Mouse (Mus musculus) c-Kit-positive CD71-positive TER-119-positive erythroid progenitor cells, embryonic 14.5 days (primary cell): ENCODE results near the gene Gbf1.
"Not testable (repeated sequence)": the region's sequence is repeated elsewhere in the genome, so short reads cannot be mapped to it uniquely, and the experiment has no call there.

Source experiments
- DNase-seq: peaks from one replicate; pipeline ENCODE4 v3.0.0-alpha.2; 2013; ENCODE audit warnings: low spot score

The Gbf1 gene

DNA sequence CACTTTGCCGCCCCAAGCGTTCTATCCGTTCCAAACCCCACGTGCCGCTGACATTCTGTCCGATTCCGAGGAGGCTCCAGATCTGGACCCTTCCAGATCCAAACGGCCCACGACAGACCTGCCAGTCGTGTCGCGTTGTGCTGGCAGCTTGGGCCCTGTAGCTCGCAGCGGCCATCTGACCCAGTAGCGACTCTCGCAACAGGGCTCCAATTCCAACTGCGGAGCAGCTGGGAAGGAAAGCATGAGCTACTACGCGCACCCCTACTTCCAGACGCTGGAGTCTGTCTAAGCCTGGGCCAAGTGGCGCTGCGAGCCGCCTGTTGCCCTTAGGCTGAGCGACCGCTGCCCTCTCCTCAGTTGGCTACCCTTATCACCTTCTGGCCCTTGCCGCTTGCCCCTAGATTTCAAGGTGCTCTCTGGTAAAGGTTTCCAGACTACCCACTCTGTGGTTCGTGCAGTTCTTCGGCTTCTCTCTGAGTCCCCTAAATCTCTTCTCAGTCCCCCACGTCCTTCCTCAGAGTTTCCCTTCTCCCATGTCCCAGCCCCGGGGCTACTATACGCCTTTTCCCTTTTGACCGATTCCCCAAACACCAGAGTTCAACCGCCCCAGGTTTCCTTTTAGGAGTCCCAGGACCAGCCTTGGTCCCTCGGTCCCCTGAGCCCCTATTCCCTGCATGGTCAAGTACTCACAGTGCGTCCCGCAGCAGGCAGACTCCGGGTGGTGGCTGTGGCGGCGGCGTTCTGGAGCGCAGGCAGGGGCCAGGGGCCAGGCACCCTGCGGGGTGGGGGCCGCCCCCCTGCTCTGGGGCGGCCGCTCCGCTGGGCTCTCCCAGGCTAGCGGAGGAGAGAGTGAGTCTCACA is 4.6 kb upstream of the Gbf1 start, which contains the start of gene Pitx3:
Gene Pitx3, minus strand, starts transcription at position 816 of the 861 bp plus-strand sequence.
- no peak for DNase-seq

DNA sequence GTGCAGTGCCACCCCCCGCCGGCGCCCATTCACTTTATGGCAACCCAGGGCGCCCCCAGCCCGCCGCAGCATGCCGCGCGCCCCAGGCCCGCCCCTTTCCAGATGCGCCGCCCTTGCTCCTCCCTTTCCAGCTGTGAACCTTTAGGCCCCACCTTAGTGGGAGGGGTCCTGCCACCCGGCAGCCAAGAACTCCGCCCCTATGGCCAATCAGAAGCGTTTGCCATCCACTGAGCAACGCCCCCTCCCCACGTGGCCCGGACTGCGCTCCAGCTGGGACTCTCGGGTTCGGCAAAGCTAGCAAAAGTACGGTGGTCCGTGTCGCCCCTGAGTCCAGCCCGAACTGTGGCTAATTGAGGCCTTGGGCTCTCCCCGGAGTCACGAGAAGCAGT is 3.9 kb upstream of the Gbf1 start:
- DNase-seq = peak; percentile 81

DNA sequence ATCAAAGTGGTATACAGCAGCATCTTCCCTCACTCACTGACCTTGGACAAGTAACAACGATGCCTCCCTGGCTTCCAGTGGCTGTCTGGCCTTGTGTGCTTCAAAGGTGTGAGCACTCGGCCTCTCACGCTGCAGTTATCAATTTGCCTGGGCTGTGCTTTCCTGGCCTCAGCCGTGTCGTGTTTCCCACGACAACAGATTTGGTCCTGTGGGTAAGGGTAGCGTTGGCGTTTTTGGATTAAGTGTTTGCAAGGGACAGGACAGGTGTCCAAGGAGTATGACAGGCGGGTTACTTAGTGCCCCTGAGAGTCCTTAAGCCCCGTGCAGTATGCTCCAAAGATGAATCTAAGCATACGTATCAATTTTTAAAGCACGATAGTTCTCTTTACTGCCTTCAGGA is 3.2 kb upstream of the Gbf1 start:
- no peak for DNase-seq

DNA sequence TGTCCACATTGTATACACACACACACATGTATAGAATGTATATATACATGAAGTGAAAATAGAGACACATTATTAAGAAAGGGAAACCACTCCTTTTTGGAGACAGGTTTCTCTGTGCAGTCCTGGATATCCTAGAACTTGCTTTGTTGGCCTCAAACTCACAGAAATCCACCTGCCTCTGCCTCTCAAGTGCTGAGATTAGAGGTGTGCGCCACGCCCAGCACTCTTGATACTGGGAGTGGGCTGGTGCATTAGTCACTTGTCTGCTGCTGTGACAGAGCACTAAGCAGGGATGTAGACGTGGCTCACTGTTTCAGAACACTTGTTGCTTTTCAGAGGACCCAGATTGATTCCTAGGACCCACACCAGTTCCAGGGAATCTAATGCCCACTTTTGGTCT is 13.6 kb downstream of the Gbf1 start:
- DNase-seq = no peak

DNA sequence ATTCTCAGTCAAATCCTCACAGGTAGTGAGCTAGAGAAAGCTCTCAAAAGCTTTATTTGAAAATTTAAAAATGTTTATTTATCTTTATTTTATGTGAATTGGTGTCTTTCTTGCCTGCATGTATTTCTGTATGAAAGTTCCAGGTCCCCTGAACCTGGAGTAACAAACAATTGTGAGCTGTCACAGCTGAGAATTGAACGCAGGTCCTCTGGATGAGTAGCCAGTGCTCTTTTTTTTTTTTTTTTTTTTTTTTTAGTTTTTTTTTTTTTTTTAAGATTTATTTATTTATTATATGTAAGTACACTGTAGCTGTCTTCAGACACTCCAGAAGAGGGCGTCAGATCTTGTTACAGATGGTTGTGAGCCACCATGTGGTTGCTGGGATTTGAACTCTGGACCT is 14.9 kb downstream of the Gbf1 start:
- not testable (repeated sequence) for DNase-seq

DNA sequence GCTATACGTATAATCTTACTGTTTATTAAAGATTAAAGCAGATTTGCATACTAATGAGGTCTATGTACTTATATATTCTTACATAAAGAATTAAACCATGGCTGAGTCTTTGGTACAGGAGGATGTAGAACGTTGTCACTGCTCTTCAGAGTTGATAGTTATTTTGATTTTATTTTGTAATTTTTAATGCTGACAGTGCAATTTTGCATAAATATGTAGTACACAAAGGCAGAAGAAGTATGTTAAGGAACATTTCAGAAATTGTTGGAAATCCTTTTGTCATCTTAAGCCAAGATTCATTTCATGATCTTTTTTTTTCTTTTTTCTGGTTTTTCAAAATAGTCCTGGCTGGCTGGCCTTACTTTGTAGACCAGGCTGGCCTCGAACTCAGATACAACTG is 17.1 kb downstream of the Gbf1 start:
- no peak for DNase-seq

DNA sequence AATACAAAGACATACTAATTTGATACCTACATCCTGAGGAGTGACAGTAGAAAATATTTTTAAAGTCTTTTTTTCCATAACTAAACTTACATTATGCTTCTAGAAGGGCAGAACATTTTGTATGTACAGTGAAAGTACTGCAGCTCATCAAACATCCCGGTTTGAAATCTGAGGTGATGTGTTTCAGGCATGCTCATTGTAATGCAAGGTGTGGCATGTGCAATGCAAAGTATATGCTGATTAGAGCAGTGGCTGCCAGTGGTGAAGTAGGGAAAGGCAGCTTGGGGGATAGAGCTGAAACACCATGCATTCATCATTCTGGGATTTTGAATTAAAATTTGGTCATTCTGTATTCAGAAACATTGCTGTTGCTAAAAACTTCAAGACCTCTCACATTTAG is 17.6 kb downstream of the Gbf1 start:
- DNase-seq = no peak

DNA sequence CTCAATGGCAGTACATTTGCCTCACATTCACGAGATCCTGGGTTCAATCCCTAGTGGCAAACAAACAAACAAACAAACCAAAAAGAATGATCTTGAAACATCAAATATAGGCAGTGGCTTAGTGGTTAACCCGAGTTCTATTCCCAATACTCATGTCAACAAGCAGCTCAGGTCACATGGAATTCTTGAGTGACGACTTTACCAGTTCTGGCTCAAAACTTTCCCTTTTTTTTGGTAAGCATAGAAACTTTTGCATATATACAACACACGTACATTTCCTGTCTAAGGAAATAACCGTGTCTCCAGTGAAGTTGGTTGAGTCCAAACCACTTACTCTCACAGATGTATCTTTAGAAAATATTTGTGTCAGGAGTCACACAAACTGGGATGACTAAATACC is 20.2 kb downstream of the Gbf1 start:
- no peak for DNase-seq

DNA sequence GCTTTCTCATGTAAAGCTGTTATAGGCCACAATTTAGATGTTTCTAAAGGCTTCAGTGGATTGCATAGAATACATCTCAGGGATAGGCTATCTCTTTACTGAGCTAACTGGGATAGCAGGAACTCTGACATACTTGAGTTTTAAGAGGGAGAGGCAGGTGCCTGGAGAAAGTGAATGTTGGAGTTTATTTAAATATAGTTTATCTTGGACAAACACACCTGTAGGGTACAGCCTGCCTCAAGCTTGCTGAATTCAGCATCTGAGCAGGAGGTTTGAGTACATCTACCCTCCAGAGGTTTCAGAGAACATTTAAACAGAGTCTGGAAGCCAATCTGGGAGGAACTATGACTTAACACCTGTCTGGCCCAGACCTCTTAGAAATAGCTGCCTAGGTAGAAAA is 22.9 kb downstream of the Gbf1 start:
- DNase-seq = no peak

DNA sequence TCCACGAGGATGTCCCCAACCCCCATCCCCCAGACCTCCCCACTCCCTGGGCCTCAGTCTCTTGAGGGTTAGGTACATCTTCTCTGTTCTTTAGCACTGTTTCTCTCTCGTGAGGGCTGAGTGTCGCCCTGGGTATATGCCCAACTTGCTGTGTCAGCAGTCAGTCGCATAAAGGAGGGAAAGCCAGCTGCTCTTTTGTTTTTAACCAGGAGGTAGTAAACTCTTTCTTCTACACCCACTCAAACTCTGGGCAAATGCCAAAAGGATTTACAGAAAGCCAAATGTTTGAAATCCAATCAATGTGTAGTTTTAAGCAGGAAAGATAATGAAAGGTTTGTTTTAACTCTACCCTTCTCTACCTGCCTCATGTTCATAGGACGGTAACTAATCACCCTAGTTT is 24.7 kb downstream of the Gbf1 start:
- no peak for DNase-seq

DNA sequence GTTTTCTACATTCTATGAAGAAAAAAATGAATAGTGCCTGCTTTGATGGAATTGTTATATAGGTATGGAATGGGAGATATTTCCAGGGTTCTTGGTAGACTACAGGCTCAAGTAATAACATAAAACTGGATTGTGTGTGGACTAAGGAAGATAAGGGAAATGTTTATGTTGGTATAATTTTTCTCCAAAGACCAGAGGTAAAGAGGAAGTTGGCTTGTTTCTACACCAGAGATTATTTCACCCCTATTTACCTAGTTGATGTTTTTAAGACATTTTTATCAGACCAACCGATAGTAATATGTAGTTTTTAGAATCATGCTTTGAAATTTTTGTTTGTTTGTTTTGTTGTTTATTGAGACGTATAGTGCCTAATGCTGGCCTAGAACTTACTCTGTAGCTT is 28.0 kb downstream of the Gbf1 start:
- no peak for DNase-seq

DNA sequence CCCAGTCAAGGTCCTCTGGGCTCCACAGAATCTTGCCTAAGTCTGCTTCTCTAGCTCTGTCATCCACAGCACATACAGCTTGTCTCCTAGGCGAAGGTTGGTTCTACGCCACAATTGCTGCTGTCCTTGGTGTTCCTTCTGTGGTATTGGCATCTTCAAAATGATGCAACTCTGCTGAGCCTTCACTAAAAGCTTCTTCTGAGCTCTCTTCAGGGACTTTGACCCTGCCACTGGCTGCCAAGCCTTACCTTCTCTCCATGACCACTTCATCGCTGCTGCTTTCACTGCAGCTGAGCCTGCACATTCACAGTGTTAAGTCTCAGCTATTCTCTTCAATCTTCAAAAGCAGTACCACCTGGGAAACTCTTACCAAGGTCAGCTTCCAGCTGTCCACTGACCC is 29.9 kb downstream of the Gbf1 start:
- DNase-seq = no peak

DNA sequence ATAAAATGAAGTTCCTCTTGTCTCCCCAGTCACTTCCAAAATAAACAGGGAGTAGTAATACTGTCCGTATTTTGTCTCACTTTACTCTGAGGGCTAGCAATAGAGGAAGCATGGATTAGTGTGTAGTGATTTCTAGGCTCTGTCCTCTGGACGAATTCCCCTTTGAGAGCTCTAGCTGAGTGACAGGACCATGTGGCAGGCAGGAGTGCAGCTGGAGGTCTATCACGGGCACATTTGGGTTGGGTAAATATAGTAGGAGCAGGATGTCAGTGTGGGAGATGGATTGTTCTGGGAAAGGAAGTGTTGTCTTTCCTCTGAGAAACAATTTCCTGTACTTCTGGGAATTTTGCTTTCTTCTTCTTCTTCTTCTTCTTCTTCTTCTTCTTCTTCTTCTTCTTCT is 34.3 kb downstream of the Gbf1 start:
- DNase-seq = no peak

DNA sequence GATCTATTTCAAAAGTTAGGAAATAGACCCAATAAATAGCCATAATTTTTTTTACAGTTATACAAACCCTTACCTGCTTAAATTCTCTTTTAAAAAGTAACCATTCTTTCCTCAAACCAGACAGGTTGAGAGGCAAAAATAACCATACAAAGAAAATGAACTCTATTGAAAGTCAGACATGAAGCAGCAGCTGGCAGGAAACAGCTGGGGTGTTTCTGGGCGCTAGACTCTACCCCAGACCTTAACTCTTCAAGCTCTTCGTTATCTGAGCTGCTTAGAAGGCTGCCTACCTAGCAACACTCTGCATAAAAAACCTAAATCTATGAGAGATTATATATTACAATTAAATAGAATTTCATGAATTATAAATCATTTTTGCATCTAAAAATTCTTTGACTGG is 34.9 kb downstream of the Gbf1 start:
- DNase-seq = no peak

DNA sequence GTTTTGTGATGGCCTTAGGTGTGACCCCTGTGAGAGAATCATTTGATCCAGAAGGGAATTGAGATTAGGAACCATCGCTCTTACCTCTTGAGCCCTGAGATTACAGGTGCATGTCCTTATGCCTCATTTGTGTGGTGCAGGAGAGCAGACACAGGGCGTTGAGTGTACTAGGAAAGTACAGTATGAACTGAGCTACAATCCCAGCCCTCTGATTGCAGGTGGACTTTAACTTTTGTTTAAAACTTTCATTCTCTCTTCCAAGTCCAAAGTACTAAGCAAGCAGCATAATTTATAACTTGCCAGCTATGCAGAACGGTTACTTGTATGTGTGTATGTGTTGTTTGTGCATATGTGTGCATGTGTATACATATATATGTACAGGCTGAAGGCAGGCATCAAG is 46.0 kb downstream of the Gbf1 start:
- DNase-seq = no peak

DNA sequence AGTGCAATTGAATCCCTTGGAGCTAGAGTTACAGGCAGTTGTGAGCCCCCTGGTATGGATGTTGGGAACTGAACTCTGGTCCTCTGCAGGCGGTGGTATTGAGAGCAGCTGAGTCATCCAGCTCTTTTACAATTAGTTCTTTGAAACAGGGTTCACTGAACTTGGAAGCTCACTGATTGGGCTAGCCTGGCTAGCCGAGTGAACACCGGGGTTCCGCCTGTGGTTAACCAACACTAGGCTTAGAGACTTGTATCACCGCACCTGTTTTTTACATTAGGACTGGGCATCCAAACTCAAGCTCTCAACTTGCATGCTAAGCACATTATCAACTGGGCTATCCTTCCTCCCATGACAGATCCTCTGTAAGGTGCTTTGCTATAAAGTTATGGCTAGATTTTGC is 46.6 kb downstream of the Gbf1 start:
- no peak for DNase-seq

DNA sequence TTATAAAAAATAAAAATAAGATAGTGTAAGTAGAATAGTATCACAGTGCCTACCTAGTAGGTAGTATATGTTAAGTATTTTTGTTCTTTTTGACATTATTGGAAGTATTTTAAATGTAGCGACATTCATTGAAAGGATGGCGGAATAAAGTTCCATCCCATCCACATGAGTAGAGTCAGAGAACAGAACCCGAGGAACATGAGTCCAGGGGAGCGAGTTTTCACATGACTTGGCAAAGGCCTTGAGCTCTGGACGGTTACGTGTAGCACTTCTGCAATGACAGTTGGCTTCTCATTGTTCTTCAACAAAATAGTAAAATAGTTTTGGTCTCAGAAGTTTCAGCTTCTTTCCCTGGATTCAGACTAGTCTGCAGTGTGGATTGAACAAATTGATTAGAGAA is 51.9 kb downstream of the Gbf1 start:
- no peak for DNase-seq

DNA sequence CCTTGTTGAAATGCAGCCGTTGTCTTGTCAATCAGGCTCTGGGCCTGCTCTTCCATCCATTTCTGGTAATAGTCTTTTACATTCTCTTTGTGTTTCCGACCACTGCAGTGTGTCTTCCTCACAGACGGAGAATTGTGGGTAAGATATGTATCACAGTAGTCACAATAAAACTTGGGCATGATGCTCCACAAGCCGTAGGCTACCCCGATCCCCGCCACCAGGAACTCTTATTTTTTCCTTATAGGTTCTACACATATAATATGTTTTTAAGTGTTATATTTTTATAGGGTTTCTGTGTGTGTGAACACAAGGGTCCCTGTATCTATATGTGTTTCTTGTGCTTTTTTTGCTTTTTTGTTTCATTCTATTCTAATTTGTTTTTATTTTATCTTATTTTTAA is 53.4 kb downstream of the Gbf1 start:
- no peak for DNase-seq

DNA sequence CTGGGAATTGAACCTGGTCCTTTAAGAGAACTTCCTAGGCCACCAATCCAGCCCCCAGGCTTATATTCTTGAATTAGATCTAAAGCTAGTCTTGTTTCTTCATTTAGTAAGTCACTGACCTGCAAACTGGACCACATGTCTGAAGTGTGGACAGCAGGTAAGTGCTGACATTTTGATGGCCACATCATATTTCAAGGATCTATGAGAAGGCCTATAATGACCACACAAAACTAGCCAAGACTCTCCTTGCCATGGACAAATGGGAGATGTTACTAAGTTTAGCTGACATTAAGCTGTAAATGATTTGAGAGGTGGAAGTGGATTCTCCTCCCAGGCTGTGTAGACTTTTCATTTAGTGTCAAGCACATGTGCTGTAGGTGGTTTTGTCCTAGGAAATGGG is 58.6 kb downstream of the Gbf1 start:
- DNase-seq = no peak

DNA sequence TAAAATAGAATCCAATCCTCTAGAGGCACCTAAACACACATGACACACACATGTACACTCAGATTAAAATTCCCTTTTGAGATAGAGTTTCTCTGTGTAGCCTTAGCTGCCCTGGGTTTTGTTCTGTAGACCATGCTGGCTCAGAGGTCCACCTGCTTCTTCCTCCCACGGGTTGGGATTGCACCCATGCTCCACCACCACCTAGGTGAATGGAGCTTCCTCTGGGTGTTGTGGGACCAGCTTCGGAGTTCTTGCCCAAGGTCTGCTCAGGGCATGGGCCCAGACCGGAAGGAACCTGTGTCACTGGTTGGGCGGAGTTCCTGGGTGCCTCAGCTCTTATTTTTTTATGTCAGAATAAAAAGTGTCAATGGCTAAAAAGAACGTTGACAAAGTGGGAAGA is 62.2 kb downstream of the Gbf1 start:
- no peak for DNase-seq

DNA sequence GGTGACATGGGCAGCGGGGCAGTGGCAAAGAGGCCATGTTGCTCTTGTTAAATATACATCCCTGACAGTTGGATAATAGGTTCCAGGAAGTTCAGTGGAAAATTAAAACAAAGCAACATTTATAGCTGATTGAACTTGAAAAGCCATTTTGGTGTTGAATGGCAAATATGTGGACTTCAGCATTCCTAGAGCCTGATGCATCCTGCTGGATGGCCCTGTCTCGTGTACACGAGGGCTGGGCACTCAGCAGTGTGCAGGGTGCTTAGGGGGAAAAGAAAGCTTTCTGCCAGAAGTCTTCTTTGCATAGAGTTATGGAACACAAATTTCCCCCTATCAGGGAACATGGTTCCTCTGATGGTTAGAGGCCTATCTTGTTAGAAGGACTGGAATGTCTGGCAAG is 63.1 kb downstream of the Gbf1 start:
- DNase-seq = no peak

DNA sequence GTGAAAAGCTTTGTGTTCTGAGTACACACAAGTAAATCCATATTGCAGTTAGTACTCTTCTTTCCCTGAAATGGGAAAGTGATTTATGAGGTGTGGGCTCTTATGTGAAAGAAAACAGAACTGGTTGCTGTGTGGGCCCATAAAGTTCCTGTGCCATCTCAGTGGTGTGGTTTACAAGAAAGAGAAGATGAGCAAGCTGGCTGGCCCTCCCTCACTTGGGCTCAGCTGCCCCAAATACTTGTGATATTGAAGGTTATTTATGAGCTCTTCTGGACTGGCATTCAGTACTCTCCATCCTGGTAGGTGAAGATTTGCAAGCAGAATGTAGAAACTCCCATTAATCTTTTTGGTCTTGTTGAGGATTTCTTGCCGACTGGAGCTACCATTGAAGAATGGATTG is 64.4 kb downstream of the Gbf1 start:
- DNase-seq = no peak

DNA sequence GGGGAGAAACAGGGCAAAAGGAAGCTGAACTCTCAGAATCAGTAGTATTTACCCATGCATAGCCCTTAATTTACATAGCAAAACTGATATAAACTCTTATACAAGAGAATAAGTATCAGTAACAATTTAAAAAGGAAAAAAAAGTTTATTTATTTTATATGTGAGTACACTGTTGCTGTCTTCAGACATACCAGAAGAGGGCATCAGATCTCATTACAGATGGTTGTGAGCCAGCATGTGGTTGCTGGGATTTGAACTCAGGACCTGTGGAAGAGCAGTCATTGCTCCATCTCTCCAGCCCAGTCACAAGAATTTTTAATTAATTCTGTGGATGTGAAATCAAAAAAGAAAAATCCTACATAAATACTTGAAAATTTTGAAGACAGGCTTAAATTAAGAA is 65.0 kb downstream of the Gbf1 start:
- DNase-seq = not testable (repeated sequence)

DNA sequence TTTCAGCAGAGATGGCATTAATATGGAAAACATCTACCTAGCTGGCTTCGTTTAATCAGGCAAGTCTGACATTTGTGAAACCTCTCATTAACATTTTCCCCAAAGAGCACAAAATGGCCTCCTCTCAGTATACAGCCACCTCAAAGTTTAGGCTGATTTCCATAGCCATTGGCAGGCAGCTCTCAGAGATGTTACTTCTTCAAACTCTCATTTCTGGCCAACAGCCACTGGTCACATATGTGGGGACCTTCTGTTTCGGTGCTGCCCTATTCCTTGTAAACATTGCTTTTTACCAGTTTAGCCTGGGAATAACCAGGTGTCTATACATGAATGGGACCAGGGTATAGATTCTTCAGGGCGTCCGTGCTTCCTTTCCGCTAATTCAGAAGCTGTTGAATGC is 67.8 kb downstream of the Gbf1 start:
- DNase-seq = no peak
